Mouse (Mus musculus) urinary bladder, postnatal 4 days (tissue): ENCODE data around the gene Ncor2.

ENCODE experiments used
- DNase-seq, 2 experiments: peaks; one replicate each; pipeline ENCODE4 v3.0.0; 2021 to 2022; ENCODE audit warnings: low spot score in 2 of 2

The Ncor2 gene

GRCm38 (mm10) chr5:125148686-125149085 is 30.3 kb downstream of the Ncor2 start:
- peak; percentile 71 to 74 for DNase-seq

DNA sequence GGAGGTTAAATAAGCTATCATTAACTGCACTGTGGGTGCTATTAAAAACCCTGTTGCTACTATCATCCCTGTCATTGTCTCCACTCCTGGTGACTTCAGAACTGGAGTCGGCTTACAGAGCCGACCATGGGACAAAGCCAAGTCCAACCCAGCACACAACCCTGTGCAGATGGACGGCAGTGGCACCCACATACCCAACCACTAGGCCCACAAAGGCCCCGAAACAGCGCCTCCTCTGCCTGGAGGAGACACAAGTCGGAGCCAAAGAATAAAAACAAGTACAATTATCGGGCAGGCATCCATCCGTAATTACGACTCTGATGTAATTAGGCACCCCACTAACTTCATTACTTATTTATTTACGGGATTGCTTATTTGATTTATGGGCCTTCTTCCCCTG is 30.8 kb downstream of the Ncor2 start:
- DNase-seq, result no peak

GRCm38 (mm10) chr5:125147124-125147523 is 31.9 kb downstream of the Ncor2 start:
- no peak for DNase-seq

DNA sequence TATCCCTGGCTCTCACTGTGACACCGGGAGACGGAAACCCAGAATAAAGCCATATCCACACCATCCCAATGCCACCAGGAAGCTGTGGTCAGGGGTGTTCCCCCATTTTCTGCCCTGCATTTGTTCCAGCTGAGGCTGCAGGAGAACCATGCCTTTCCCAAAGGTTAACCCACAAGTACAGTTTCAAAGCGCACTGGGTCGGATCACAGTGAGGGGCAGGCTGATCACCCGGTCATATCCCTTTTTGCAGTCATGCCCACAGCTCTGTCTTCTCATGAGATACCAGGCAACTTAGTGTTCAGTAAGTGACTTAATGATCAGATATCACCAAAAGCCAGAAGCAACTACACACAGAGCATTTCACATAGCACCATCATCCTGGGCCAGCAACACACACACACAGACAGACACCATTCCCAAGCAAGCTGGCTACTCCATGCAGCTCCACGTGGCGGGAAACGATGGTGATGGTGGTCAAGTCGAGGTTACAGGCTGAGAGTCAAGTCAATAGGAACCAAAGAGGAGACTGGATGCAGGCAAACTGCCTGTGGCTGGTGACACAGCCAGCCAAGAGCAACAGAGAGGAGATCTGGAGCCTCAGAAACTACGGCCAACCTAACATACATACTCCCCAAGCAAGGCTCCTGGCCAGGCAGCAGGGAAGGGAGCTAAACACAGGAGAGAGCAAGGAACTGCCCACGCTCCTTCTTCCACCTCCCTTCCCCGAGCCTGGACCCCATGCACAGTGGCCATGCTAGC is 35.7 kb downstream of the Ncor2 start:
- no peak for DNase-seq

DNA sequence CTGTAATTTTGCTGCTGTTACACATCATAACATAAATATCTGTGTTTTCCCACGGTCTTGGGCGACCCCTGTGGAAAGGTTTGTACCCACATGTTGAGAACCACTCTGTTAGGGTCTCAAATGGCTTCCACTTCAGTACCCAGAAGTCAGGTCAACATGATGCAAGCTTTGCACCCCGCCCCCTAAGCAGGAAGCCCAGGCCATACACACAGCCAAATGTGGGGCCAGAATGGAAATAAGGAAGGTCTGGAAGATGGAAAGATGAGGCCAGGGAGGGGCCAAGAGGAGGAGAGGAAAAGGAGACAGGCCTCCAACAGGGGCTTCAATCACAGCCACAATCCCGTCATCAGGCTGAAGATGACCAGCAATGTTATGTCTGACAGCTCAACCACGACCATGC is 37.1 kb downstream of the Ncor2 start:
- no peak for DNase-seq

GRCm38 (mm10) chr5:125141525-125141880 is 37.5 kb downstream of the Ncor2 start:
- no peak for DNase-seq

- DNase-seq, result peak; percentile 98 to 99
Observed at GRCm38 (mm10) chr5:125140832-125141524, 38.0 kb downstream of the Ncor2 start.

DNA sequence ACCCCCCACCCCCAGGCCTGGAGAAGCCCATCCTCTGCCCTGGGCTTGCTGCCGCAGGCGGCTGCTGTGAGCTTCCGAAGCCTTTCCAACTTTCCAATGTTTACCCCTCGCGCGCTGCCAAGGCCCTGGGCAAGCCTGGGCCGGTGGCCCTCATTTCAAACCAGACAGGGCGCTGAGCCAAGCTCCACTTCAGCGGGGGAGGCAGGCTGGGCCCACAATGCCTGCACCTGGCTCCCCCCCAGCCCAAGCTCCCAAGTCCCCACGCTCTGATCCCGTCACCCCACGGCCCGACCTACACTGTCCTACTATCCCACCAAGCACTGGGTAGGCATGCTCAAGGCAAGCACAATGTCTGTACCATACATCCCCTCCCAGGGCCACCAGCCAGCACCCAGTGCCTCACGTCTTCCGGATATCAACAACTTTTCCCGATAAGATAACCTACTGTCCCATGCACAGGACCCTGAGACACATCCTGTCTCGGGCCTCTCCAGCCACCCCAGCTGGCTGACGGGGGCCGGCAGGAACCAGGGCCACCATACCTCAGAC is 38.8 kb downstream of the Ncor2 start:
- DNase-seq, result peak; percentile 75 to 78

DNA sequence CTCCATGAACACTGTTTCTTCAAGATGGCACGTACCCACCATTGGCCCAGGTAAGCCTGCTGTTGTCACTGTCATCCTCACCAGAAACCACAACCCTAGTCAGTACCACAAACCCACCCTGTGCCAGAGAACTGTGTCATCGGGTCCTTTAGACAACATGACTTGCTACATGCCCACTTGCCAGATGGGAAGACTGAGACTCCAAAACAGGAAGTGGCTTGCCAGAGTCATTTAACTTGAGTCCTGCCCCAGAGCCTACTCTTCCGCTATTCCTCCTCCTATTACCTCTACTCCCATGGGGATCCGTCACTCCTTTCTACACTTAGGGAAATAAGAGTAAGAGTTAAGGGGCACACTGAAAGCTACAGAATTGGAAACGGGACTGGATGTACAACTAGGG is 39.4 kb downstream of the Ncor2 start:
- no peak for DNase-seq

GRCm38 (mm10) chr5:125138841-125139430 is 40.1 kb downstream of the Ncor2 start:
- DNase-seq, result no peak

DNA sequence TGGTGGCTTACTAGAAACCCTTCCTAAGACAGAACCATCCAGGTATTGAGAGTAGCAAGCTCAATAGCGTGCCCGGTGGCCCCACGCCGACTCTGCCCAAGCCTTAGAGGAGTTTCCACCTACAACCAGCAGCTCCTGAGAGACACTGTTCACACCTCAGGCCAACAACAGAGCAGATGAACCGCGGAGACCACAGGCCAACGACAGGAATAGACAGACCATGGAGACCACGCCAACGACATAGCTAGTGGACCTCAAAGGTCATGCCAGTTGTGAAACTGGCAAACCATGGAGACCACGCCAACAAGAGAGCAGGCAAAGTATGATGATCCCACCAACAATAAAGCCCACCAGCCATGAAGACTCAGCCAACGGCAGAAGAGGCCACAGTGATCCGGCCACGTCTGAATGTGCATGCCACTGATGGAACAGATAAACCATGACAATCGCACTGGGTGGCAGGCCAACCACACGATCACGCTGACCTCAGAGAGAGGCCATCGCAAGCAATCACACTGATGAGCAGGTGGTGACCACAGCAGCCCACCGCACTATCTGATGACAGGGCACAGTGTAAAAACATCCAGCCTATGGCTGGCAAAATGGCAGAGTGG is 41.2 kb downstream of the Ncor2 start:
- DNase-seq, result no peak

GRCm38 (mm10) chr5:125136996-125137671 is 41.9 kb downstream of the Ncor2 start:
- no peak for DNase-seq

- DNase-seq, result no peak
Observed at GRCm38 (mm10) chr5:125136296-125136995, 42.6 kb downstream of the Ncor2 start.

- DNase-seq, result peak in 1 of 2 experiments; percentile 53
Observed at GRCm38 (mm10) chr5:125134795-125135468, 44.1 kb downstream of the Ncor2 start.

DNA sequence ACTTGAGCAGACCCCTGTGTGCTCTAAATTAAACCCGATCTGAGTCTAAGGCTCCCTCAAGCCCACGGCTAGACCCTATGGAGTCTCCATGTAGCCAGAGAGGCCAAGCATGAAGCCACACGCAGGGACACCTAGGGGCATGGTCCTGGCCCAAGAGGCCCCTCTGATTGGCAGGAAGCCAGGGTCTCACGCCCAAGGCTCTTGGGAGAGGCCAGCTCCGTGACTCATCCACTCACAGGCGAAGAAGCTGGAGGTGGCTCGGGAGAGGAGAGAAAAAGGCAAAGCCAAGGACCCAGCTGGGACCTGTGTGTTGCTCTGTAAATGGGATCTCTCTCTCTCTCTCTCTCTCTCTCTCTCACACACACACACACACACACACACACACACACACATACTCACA is 44.6 kb downstream of the Ncor2 start:
- DNase-seq, result peak in 1 of 2 experiments; percentile 51

- no peak for DNase-seq
Observed at GRCm38 (mm10) chr5:125133651-125134050, 45.4 kb downstream of the Ncor2 start.

DNA sequence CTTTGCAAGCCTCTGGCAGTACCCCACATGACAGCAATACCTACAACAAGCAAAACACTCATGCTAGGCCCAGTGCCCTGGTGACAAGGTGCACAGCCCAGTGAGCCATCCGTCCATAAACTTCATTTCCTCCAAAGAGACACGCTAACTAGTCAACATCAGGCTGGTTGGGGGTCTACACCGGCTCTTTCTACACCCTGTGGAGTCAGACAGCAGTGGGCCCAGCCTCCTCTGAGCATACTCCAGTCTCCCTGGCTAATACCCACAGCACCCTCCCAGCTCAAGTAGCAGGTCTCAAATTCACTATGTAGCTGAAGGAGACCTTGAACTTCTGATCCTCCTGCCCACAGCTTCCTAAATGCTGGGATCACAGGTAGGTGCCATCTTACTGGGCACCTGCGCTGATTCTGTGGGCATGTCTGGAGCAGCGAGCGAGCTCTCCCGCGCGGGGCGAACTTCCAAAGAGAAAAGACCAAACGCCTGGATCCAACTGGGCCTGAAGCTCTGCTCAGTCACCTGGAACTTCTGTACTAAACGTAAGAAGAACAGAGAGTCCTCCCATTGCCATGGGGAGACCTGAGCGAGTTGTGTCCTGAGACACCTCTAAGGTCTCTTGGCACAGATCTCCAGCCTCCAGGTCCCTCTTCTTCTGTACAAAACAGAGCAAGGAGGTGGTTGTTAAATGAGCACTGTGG is 46.3 kb downstream of the Ncor2 start:
- no peak for DNase-seq

DNA sequence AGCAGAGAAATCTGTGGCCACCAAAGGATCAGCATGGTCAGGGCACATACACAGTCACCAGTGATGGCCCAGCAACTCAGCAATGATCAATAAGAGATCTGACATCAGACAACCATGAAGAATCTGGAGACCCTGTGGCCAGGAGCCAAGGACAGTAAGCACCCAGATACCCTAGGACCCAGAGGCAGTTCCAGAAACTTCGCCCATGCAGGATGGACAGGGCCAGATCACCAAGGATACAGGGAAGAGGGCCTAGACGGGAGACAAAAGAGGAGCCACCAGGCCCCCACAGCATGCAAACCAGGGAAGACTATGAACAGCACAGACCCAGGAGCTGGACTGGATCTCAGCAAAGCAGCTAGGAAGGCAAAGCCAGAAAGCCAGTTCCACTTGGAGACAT is 47.0 kb downstream of the Ncor2 start:
- no peak for DNase-seq

GRCm38 (mm10) chr5:125130406-125130805 is 48.6 kb downstream of the Ncor2 start:
- DNase-seq, result no peak

DNA sequence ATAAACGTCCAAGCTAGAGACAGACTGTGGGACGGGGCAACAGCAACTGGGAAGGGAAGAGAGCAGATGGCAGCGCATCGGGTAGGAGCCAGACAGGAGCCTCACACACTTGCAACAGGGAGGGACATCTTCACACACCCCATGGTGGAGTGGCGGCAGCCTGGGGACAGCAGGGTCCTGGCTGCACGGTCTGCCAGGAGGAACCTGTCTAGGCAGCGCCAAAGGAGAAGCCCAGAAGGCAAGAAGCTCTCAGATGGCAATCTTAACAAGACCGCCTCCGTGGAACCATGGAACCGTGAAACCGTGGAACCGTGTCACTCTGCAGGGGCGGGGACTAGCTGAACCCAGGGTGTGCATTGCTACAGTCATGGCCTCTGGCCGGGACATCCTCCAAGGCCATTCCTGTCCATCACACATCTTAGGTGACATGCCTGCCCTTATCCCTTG is 50.1 kb downstream of the Ncor2 start:
- DNase-seq, result no peak
